Mouse (Mus musculus) right cerebral cortex, postnatal 4 days (tissue): ENCODE results near the gene Aox2.
"Not testable (repeated sequence)": the region's sequence is repeated elsewhere in the genome, so short reads cannot be mapped to it uniquely, and the experiment has no call there.

Experiments
- DNase-seq: peaks from one replicate; pipeline ENCODE4 v3.0.0-alpha.2; 2022

Gene Aox2

GRCm38 (mm10) chr1:58353238-58353893, 75.2 kb downstream of the Aox2 start:
- DNase-seq: no peak

GRCm38 (mm10) chr1:58358958-58359901, 81.1 kb downstream of the Aox2 start:
- DNase-seq: peak; percentile 6

- DNase-seq: no peak
Measured at GRCm38 (mm10) chr1:58362296-58362695, 84.2 kb downstream of the Aox2 start.

- DNase-seq: no peak
Measured at GRCm38 (mm10) chr1:58364551-58364950, 86.4 kb downstream of the Aox2 start.

GRCm38 (mm10) chr1:58365829-58366228, 87.7 kb downstream of the Aox2 start:
- no peak for DNase-seq

- DNase-seq: no peak
Measured at GRCm38 (mm10) chr1:58366737-58367471, 88.8 kb downstream of the Aox2 start.

- no peak for DNase-seq
Measured at GRCm38 (mm10) chr1:58369716-58370115, 91.6 kb downstream of the Aox2 start.

GRCm38 (mm10) chr1:58374266-58374665, 96.1 kb downstream of the Aox2 start:
- not testable (repeated sequence) for DNase-seq

GRCm38 (mm10) chr1:58375574-58376147, 97.5 kb downstream of the Aox2 start:
- no peak for DNase-seq

GRCm38 (mm10) chr1:58382586-58383281, 104.6 kb downstream of the Aox2 start:
- DNase-seq: no peak

- DNase-seq: no peak
Measured at GRCm38 (mm10) chr1:58391421-58392267, 113.5 kb downstream of the Aox2 start.

- DNase-seq: no peak
Measured at GRCm38 (mm10) chr1:58392268-58392651, 114.1 kb downstream of the Aox2 start.

GRCm38 (mm10) chr1:58392652-58393283, 114.6 kb downstream of the Aox2 start, which contains the start of gene Bzw1:
Bzw1 (plus strand) TSS chr1:58392898.
- DNase-seq: peak; percentile 92

GRCm38 (mm10) chr1:58393284-58394195, 115.4 kb downstream of the Aox2 start:
- DNase-seq: peak; percentile 32

GRCm38 (mm10) chr1:58395341-58395740, 117.2 kb downstream of the Aox2 start:
- no peak for DNase-seq

- DNase-seq: no peak
Measured at GRCm38 (mm10) chr1:58396179-58396578, 118.1 kb downstream of the Aox2 start.

- DNase-seq: no peak
Measured at GRCm38 (mm10) chr1:58397731-58398130, 119.6 kb downstream of the Aox2 start.

- no peak for DNase-seq
Measured at GRCm38 (mm10) chr1:58401396-58401795, 123.3 kb downstream of the Aox2 start.

GRCm38 (mm10) chr1:58403745-58404144, 125.6 kb downstream of the Aox2 start:
- no peak for DNase-seq

- no peak for DNase-seq
Measured at GRCm38 (mm10) chr1:58407321-58407720, 129.2 kb downstream of the Aox2 start.
